Mouse (Mus musculus): ENCODE measurements around the gene Vmn2r21.
"Not testable (repeated sequence)": the region's sequence is repeated elsewhere in the genome, so short reads cannot be mapped to it uniquely, and the experiment has no call there.

DNA sequence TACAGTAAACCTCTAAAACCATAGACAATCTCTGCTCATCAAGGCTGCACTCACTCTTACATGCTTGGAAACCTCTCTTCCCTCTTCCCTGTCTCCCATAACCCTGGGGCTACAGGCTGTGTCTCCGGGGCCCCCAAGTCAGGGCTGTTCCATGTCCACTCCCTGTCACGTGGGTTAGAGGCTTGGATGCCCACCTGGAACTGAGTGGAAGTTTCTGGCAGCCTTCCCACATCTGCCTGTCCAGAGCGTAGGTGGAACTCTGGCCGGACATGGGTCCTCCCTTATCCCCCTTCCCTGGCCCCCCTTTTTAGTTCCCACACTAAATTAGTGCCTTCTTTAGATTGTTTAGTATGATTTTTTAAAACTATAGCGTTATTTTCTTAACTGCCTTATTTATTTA, 60.2 kb downstream of the Vmn2r21 start:
- not testable (repeated sequence) for TF ChIP-seq TAL1, GATA1 (IDR thresholded peaks at IDR 0.05; ENCODE audit: low read length)

Data from erythroblast, embryonic 14.5 days (primary cell).